Mouse (Mus musculus): ENCODE measurements around the gene Nlgn1.

GRCm38 (mm10) chr3:25763689-25764088 lies 568.6 kb downstream of the Nlgn1 start:
- TF ChIP-seq GATA1 (IDR thresholded peaks at IDR 0.05; ENCODE audit: low read length), result no peak
- TF ChIP-seq TAL1 (IDR thresholded peaks at IDR 0.05; ENCODE audit: low read length), result no peak
